Mouse (Mus musculus) cerebellum, adult 9-11 months (tissue): ENCODE data around the gene Mertk.

ENCODE experiments used
- DNase-seq: peaks from one replicate; pipeline ENCODE4 v3.0.0; 2022

Gene Mertk

DNA sequence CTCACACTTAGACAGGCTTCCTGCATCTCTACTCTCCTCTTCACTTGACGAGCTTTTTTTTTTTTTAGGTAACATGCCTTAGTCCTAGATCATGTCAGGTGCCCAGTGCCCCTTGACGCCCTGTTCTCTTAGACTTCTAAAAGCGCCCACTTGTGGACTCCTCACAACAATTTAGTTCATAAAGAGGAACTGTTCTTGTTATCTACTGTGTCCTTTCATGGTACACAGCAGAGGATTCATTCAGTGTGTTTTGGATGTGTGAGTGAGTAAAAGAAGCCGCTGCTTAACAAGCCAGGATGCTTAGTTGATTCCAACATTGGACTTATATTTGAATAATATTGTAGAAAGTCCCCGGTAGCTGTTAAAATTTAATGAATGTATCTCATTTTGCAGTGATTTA is 125.1 kb downstream of the Mertk start:
- DNase-seq: no peak

DNA sequence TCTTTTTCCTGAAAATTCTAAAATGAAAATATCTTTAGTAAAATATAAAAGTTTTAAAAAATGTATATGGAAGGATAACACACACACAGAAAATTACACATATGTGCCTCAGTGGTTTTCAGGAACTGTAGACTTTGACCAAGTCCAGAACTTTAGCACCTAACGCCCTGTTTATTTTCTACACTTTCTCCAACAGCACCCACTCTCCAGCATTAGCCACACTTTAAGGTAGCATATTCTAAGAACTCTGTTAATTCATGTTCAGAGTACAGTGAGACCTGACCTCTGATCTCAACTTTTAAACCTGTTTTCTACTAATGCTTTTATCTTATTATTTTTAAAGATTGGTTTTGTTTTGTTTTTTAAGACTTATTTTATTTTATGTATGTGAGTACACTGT is 129.0 kb downstream of the Mertk start:
- DNase-seq: no peak

DNA sequence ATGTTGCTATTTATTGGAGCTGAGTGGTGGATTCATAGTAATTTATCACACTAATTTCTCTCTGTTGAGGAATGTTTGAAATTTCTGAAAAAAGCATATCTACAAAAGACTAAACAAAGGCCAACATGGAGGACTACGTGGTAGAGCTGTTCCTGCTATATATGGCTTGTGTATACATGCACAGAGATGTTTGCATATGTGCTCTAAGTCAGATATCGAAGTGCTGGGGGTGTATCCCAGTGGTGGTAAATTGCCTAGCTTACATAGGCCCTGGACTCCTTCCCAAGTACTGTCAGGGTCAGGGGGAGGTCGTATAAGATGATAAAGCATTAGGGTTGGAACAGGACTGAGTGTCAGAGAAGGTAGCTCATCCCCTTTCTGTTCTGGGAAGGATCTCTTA is 133.9 kb downstream of the Mertk start:
- no peak for DNase-seq

DNA sequence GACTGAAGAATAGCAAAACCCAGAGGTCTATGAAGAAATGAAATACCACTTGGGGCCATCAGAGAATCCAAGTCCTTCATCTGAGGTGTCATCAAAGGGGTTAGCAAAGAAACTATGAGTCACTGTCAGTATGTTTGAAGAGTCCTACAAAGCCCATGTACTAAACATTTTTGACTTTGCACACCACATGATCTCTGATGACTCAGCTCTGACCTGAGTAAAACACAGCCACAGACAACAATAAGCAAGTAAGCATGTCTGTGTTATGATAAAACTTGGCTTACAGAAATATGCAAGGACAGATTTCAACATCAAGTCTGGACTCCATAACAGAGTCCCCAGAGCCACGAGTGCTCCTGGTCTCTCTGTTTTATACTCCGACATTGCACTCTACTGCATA is 134.3 kb downstream of the Mertk start:
- DNase-seq: no peak

DNA sequence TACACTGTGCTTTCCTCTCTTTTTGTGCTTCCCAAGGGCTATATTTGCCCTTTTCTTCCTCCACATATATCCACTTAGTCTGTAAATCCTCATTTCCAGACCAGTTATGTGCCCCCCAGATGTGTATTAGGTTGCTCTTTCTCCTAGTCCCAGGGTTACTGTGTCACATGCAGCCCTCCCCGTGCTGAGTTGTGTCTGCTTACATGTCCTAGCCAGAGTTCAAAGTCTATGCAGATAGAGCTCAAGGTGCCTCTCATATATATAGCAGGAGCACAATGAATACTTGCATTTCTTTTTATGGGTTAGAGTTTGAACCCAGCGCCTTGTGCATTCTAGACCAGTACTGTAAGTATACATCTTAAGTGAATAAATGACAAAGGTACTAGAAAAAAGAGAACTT is 134.7 kb downstream of the Mertk start:
- no peak for DNase-seq

DNA sequence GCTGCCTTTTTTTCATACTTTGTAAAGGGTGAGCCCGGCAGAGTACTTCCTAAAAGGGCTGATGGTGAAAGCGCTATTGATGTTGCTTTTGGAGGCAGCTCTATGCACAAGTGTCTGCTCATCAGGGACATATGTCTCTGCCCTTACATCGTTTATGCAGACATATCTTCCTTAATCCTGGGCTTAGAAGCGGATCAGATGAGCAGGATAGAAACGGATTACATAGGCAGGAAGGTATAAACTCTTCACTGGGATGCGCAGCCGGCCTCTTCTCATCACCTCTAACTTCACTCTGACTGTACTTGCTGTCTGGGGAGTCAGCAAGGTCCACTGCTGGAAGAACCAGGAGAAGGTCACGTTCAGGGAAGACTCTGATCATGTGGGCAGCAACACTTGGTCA is 138.8 kb downstream of the Mertk start:
- no peak for DNase-seq

DNA sequence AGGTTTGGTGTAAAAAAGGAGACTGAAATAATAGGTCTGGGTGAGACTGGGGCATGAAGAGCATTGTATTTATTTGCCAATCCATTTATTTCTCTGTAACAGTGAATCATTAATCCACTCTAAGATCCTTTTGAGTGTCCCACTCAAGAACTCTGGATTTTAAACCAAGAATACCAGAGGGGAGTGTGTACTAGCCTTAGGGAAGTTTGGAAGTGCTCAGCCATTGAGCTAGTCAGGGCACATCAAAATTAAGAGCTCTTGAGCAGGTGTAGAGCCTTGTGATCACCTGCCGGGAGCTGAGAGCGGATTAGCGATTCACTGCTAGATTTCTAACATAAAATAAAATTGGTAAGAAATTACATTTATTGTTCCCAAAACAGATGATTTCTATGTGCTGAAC is 139.9 kb downstream of the Mertk start:
- DNase-seq: no peak

DNA sequence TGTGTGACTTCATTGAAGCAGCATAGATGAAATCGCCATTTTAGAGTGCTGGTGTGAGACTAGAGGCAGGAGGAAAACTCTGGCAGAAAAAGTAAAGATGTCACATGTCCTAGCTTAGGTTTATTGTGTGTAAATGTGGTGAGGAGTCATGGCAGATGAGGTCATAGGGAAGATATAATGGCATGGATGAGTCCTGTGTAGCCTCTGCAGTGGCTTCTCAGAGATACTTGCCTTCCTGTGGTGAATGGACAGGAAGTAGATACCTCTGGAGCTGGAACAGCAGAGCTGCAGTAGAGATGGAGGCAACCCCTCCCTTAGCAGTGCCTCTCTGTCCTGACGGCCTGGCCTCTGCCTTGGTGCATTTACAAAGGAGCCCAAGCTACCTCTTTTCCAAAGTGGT is 140.7 kb downstream of the Mertk start:
- DNase-seq: no peak

DNA sequence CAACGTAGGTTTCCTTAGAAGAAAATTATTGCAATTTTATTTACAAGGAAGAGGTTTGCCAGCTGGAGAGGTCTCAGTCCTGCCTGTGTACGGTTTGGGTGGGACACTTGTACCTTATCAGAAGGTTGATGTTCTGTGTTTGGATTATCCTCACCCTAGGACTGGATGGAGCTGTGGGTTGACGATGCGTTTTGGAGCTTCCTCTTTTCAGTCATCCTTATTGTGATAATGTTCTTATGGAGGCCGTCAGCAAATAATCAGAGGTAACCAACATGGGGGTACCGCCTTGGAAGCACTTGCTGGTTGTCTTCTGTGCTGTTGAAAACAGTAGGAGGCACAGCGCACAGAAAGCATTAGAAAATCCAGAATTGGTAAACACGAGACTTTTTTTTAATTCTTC is 143.7 kb downstream of the Mertk start:
- DNase-seq: no peak

DNA sequence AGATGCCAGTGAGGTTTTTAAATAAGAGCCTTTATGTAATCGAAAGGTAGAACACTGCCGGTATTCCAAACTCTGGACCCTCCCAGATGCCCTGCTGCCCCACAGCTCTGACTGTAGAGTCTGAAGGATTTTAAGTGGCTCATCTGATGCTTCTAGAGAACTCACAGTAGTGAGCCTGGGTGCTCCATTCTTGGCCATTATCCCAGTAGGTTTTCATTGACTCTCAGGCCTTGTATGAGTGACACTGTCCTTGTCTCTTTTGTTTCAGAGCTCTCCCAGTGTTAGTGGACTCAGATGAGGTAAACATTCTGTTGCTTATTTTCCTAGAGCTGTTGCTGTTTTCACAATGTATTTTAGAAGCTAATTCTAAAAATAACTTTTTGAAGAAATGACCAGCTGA is 151.3 kb downstream of the Mertk start:
- DNase-seq: no peak
